Mouse (Mus musculus): Measurements from ENCODE around the gene Sh3rf1. TPM values are rescaled to one million over a fixed set of nuclear protein-coding genes. Genes with fewer than 3 reads are reported as not detected.

The Sh3rf1 gene
- 8.6 and 9.3 TPM in 2 replicates for polyA plus RNA-seq (2014; fragmentation: Nextera tagmentation; extraction: Ambion mirVana)

- Histone ChIP-seq H3K27ac (replicated peaks; ENCODE audit: low read depth, low read length) (peak within 1 kb of the TSS; percentile 47), H3K36me3 (ENCODE audit: control insufficient read depth, insufficient read depth, low read length) (no peaks in the 10 kb centered on the region), H3K9ac (ENCODE audit: low read length) (peak within 1 kb of the TSS; percentile 84), H3K4me2 (ENCODE audit: low read depth, severe bottlenecking) (peak within 1 kb of the TSS; percentile 59), H3K9me3 (ENCODE audit: control insufficient read depth, low read length) (no peaks in the 10 kb centered on the region), H3K4me1 (ENCODE audit: control insufficient read depth, insufficient read depth, low read length) (peaks cover 4% of the 10 kb centered on the region), H3K4me3 (ENCODE audit: low read depth, low read length) (peak within 1 kb of the TSS; percentile 78), H3K27me3 (ENCODE audit: control insufficient read depth, insufficient read depth, low read length) (no peaks in the 10 kb centered on the region)
- WGBS, result under 1% methylated on average over 59 of the region's 84 CpGs
- peak; percentile 85 for ATAC-seq (ENCODE audit: insufficient number of reproducible peaks, low FRiP score, low TSS enrichment, low read depth)
- DNase-seq (ENCODE audit: low spot score), result peak; percentile 82
Measured at GRCm38 (mm10) chr8:61223729-61224379, at the start of gene Sh3rf1. Gene Sh3rf1, plus strand, starts transcription at chr8:61223872.

- WGBS, result 62% methylated on average over 7 of the region's 7 CpGs
- H3K27me3 ChIP-seq (ENCODE audit: control insufficient read depth, insufficient read depth, low read length), result no peaks in the 10 kb centered on the region
- no peaks in the 10 kb centered on the region for H3K4me1 ChIP-seq (ENCODE audit: control insufficient read depth, insufficient read depth, low read length)
- DNase-seq (ENCODE audit: low spot score) (no peak), ATAC-seq (ENCODE audit: insufficient number of reproducible peaks, low FRiP score, low TSS enrichment, low read depth) (no peak)
- H3K4me3 ChIP-seq (ENCODE audit: low read depth, low read length), result no peak overlapping the region
- no peak overlapping the region for H3K27ac ChIP-seq (replicated peaks; ENCODE audit: low read depth, low read length)
- H3K9ac ChIP-seq (ENCODE audit: low read length), result no peak overlapping the region
- H3K36me3 ChIP-seq (ENCODE audit: control insufficient read depth, insufficient read depth, low read length), result no peaks in the 10 kb centered on the region
- H3K9me3 ChIP-seq (ENCODE audit: control insufficient read depth, low read length), result no peaks in the 10 kb centered on the region
- H3K4me2 ChIP-seq (ENCODE audit: low read depth, severe bottlenecking), result no peak overlapping the region
Measured at GRCm38 (mm10) chr8:61173921-61174492, 49.7 kb upstream of the Sh3rf1 start.

DNA sequence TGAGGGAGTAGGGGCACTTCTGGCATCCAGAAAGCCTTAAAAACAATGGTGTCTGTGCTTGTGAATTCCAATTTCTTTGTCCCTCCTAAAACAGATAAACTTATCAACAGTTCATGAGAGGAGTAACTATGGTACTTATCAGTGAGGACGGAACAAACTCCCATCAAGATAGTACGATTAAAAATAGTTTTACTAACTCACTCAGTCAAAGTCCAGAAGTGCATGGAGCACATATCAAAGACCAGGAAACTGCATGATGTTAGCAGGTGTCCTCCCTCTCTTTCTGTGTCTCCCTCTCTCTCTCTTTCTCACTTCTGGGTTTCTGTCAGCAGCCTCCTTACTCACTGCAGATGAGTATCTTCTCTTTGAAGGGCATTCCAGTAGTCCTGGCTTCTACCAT, 47.8 kb upstream of the Sh3rf1 start:
- ATAC-seq (ENCODE audit: insufficient number of reproducible peaks, low FRiP score, low TSS enrichment, low read depth) (no peak), DNase-seq (ENCODE audit: low spot score) (no peak)
- WGBS, result 98% methylated on average over 2 of the region's 2 CpGs
- Histone ChIP-seq H3K4me1 (ENCODE audit: control insufficient read depth, insufficient read depth, low read length) (no peaks in the 10 kb centered on the region), H3K27ac (replicated peaks; ENCODE audit: low read depth, low read length) (no peak overlapping the region), H3K9me3 (ENCODE audit: control insufficient read depth, low read length) (no peaks in the 10 kb centered on the region), H3K36me3 (ENCODE audit: control insufficient read depth, insufficient read depth, low read length) (no peaks in the 10 kb centered on the region), H3K27me3 (ENCODE audit: control insufficient read depth, insufficient read depth, low read length) (no peaks in the 10 kb centered on the region), H3K4me2 (ENCODE audit: low read depth, severe bottlenecking) (no peak overlapping the region), H3K9ac (ENCODE audit: low read length) (no peak overlapping the region), H3K4me3 (ENCODE audit: low read depth, low read length) (no peak overlapping the region)

DNA sequence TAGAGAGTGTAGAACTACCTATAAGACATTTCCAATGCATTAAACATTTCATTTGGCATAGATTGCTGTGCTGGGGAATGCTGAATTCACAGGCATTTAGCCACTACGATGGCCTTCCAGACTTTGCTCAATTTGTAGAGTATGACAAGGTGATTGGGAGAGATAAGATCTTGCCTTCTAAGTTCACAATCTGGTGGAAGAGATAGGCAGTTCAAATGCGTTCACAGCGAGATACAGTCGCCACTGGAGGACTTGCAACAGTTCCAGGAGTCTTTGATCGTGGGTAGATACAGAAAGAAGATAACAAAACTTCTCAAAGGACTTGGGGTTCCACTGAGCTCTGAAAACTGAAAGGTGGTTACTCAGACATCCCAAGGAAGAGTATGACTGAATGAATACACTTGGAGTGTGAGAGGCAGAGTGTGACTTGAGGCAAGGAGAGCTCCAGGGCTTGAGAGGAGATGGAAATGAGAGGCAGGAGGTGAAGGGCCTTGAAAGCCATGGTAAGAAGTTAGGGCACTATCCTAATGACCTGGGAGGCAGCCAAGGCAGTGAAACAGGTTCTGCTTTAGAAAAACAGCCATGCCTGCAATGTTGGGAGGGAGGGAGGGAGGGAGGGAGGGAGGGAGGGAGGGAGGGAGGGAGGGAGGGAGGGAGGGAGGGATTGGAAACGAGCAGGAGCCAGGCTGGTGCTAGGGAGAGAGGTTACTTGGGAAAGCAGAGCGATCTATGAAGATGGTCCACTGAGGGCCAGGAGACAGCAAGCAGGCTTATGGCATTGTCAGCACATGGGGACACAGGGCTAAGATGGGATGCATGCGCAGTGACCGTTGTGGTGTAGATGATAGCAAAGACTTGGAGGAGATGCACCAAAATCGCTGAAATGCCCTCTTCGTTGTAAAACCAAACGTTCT, 45.7 kb upstream of the Sh3rf1 start:
- Histone ChIP-seq H3K27me3 (ENCODE audit: control insufficient read depth, insufficient read depth, low read length) (no peaks in the 10 kb centered on the region), H3K4me2 (ENCODE audit: low read depth, severe bottlenecking) (no peak overlapping the region), H3K36me3 (ENCODE audit: control insufficient read depth, insufficient read depth, low read length) (no peaks in the 10 kb centered on the region), H3K9ac (ENCODE audit: low read length) (no peak overlapping the region), H3K27ac (replicated peaks; ENCODE audit: low read depth, low read length) (no peak overlapping the region), H3K4me1 (ENCODE audit: control insufficient read depth, insufficient read depth, low read length) (no peaks in the 10 kb centered on the region), H3K4me3 (ENCODE audit: low read depth, low read length) (no peak overlapping the region), H3K9me3 (ENCODE audit: control insufficient read depth, low read length) (no peaks in the 10 kb centered on the region)
- WGBS, result 80% methylated on average over 12 of the region's 12 CpGs
- no peak for DNase-seq (ENCODE audit: low spot score)
- ATAC-seq (ENCODE audit: insufficient number of reproducible peaks, low FRiP score, low TSS enrichment, low read depth), result no peak

DNA sequence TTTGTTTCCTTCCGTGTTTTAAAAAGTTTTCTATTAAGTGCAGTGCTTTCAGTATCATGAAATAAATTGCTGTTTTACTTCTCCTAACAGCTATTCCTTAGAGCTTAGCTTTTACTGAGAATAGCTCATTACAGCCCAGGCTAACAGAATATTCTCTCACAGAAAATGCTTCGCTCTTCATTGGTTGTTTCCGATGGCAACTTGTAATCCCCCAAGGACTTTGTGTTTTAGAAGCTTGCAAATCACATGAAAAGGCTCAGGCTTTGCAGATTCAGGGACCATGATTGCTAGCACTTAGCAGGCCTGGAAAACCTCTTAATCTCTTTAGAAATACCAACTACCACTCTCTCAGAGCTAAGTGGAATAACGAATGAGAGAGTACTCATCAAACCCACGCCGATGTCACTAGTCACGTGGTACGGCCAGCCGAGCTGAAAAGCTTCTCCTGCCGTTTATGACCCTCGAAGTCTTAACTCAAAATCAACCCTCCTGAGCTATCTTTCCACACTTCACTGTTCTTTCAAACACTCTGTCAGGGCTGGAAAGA, 45.0 kb upstream of the Sh3rf1 start:
- no peaks in the 10 kb centered on the region for H3K9me3 ChIP-seq (ENCODE audit: control insufficient read depth, low read length)
- no peaks in the 10 kb centered on the region for H3K27me3 ChIP-seq (ENCODE audit: control insufficient read depth, insufficient read depth, low read length)
- DNase-seq (ENCODE audit: low spot score) (no peak), ATAC-seq (ENCODE audit: insufficient number of reproducible peaks, low FRiP score, low TSS enrichment, low read depth) (no peak)
- H3K4me2 ChIP-seq (ENCODE audit: low read depth, severe bottlenecking), result no peak overlapping the region
- H3K4me3 ChIP-seq (ENCODE audit: low read depth, low read length), result no peak overlapping the region
- no peaks in the 10 kb centered on the region for H3K4me1 ChIP-seq (ENCODE audit: control insufficient read depth, insufficient read depth, low read length)
- H3K36me3 ChIP-seq (ENCODE audit: control insufficient read depth, insufficient read depth, low read length), result no peaks in the 10 kb centered on the region
- H3K27ac ChIP-seq (replicated peaks; ENCODE audit: low read depth, low read length), result no peak overlapping the region
- no peak overlapping the region for H3K9ac ChIP-seq (ENCODE audit: low read length)
- WGBS, result 73% methylated on average over 11 of the region's 11 CpGs

DNA sequence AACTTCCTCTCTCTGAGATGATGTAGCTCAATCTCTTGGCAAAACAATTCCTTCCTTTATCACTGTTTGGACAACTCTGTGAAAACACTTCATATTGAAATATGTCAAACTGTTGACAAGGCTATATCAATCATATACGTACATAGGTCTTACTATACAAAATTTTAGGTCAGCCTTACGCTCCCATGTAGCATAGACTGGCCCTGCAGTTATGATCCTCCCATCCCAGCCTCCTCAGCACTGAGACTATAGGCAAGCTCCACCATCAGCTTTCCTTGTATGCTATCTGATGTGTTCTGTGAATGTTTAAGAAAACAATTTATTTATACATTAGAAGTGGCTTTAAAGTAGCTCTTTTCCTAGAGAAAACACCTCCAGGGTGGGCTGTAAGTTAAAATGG, 42.1 kb upstream of the Sh3rf1 start:
- H3K4me2 ChIP-seq (ENCODE audit: low read depth, severe bottlenecking), result no peak overlapping the region
- DNase-seq (ENCODE audit: low spot score), result no peak
- WGBS, result 92% methylated on average over 2 of the region's 2 CpGs
- H3K27me3 ChIP-seq (ENCODE audit: control insufficient read depth, insufficient read depth, low read length), result no peaks in the 10 kb centered on the region
- H3K9ac ChIP-seq (ENCODE audit: low read length), result no peak overlapping the region
- no peaks in the 10 kb centered on the region for H3K4me1 ChIP-seq (ENCODE audit: control insufficient read depth, insufficient read depth, low read length)
- no peaks in the 10 kb centered on the region for H3K9me3 ChIP-seq (ENCODE audit: control insufficient read depth, low read length)
- no peaks in the 10 kb centered on the region for H3K36me3 ChIP-seq (ENCODE audit: control insufficient read depth, insufficient read depth, low read length)
- ATAC-seq (ENCODE audit: insufficient number of reproducible peaks, low FRiP score, low TSS enrichment, low read depth), result no peak
- H3K4me3 ChIP-seq (ENCODE audit: low read depth, low read length), result no peak overlapping the region
- no peak overlapping the region for H3K27ac ChIP-seq (replicated peaks; ENCODE audit: low read depth, low read length)

- H3K4me1 ChIP-seq (ENCODE audit: control insufficient read depth, insufficient read depth, low read length), result no peaks in the 10 kb centered on the region
- H3K9me3 ChIP-seq (ENCODE audit: control insufficient read depth, low read length), result no peaks in the 10 kb centered on the region
- DNase-seq (ENCODE audit: low spot score) (no peak), ATAC-seq (ENCODE audit: insufficient number of reproducible peaks, low FRiP score, low TSS enrichment, low read depth) (no peak)
- no peak overlapping the region for H3K4me2 ChIP-seq (ENCODE audit: low read depth, severe bottlenecking)
- H3K27me3 ChIP-seq (ENCODE audit: control insufficient read depth, insufficient read depth, low read length), result no peaks in the 10 kb centered on the region
- no peaks in the 10 kb centered on the region for H3K36me3 ChIP-seq (ENCODE audit: control insufficient read depth, insufficient read depth, low read length)
- no peak overlapping the region for H3K4me3 ChIP-seq (ENCODE audit: low read depth, low read length)
- no peak overlapping the region for H3K27ac ChIP-seq (replicated peaks; ENCODE audit: low read depth, low read length)
- H3K9ac ChIP-seq (ENCODE audit: low read length), result no peak overlapping the region
- 92% methylated on average over 4 of the region's 4 CpGs for WGBS
Measured at GRCm38 (mm10) chr8:61182020-61182419, 41.7 kb upstream of the Sh3rf1 start.

Measured in limb, embryonic 11.5 days (tissue).